8 mouse cellular contexts compared by ENCODE assay signal in genomic region chr1:88289917-88290316, GRCm38 (mm10). TPM values are rescaled to one million over a fixed set of nuclear protein-coding genes. Genes with fewer than 3 reads are reported as not detected.
DNase-seq lines count a peak whose midpoint lies in the region; TF ChIP-seq lines count a peak whose summit lies in the region.

No protein-coding gene starts in this region.

- no peaks in the 10 kb centered on the region for H3K36me3 ChIP-seq in CH12.LX (replicated peaks in 1 of 2; ENCODE audit: control insufficient read depth in 1 of 2, insufficient read depth in 1 of 2, low read length in 1 of 2)

- no peak overlapping the region for H3K4me2 ChIP-seq in CH12.LX (ENCODE audit: insufficient read depth, low read depth, poor library complexity, severe bottlenecking)

- H3K4me3 ChIP-seq in CH12.LX (replicated peaks in 1 of 3; ENCODE audit: low read depth in 2 of 3, low read length in 2 of 3, poor library complexity in 1 of 3) = no peak overlapping the region

- in situ Hi-C loops in CH12.LX (cut with MboI; ENCODE audit: low pct_ligation_motif_present, low pct_unique_long_range_greater_than_20kb, low sequenced_read_pairs) = loop anchor here (10.0 to 25.0 kb wide), 2 partner anchors 155 to 328 kb away; partner anchors contain the start of gene Ugt1a6a

- TF ChIP-seq POLR2A in CH12.LX (IDR thresholded peaks at IDR 0.05; ENCODE audit: low read depth, low read length) = no peak

- no peak overlapping the region for H3K9ac ChIP-seq in CH12.LX (ENCODE audit: insufficient read depth, low read depth)

- intact Hi-C loops in left cerebral cortex, postnatal 4 days (cut with DNase I) = loop anchor here (10.0 kb wide), 2 partner anchors 135 to 285 kb away; partner anchors contain the start of gene Usp40

- H3K9me3 ChIP-seq in CH12.LX (replicated peaks; ENCODE audit: low read length) = peaks cover 10% of the 10 kb centered on the region

- no peak overlapping the region for H3K27ac ChIP-seq in CH12.LX (ENCODE audit: insufficient read depth, low read depth)

- dilution Hi-C loops in CH12.LX (cut with MboI; ENCODE audit: extremely low pct_ligation_motif_present, extremely low pct_unique_long_range_greater_than_20kb, low sequenced_read_pairs) = no loop called here

- peak in 1 of 2 experiments; percentile 98; a peak in 2 of 4 replicates for TF ChIP-seq CTCF in CH12.LX (conservative IDR thresholded peaks at IDR 0.05 in 1 of 2, IDR thresholded peaks at IDR 0.05 in 1 of 2; ENCODE audit: low read depth in 2 of 2, low read length in 2 of 2)

- no peaks in the 10 kb centered on the region for H3K79me2 ChIP-seq in CH12.LX (replicated peaks; ENCODE audit: control insufficient read depth, extremely low read depth, insufficient read depth, poor library complexity, severe bottlenecking)

- peak; percentile 64 to 90 for DNase-seq in adrenal gland, adult (ENCODE audit: inconsistent age in 2 of 2, low spot score in 1 of 2)
- DNase-seq in adrenal gland, adult 8-10 months = no peak
- DNase-seq in left cerebral cortex, postnatal 4 days = peak; percentile 62
- DNase-seq in left cerebral cortex, adult 11 months (ENCODE audit: low spot score) = no peak
- peak; percentile 91 for DNase-seq in CH12.LX (ENCODE audit: extremely low read depth)
- peak; percentile 60 for DNase-seq in embryo, embryonic 11 days
- DNase-seq in lung, postnatal 4 days = peak; percentile 50 to 60
- no peak for DNase-seq in cerebellum, adult 11 months

- no peak for TF ChIP-seq EP300 in CH12.LX (IDR thresholded peaks at IDR 0.05; ENCODE audit: low read length)

- peak; percentile 88 for TF ChIP-seq RAD21 in CH12.LX (IDR thresholded peaks at IDR 0.05; ENCODE audit: low read depth, low read length)

- peaks cover 63% of the 10 kb centered on the region for H3K27me3 ChIP-seq in CH12.LX (replicated peaks)

- no peaks in the 10 kb centered on the region for H3K4me1 ChIP-seq in CH12.LX (ENCODE audit: control insufficient read depth in 1 of 2, insufficient read depth in 2 of 2)

TF ChIP-seq in CH12.LX, 34 proteins besides CTCF, POLR2A, EP300 and RAD21:
- TF ChIP-seq POLR2AphosphoS2 (IDR thresholded peaks at IDR 0.05; ENCODE audit: low read depth, low read length) (no peak), ETS1 (conservative IDR thresholded peaks at IDR 0.05; ENCODE audit: low read depth, low read length) (no peak), CHD2 (IDR thresholded peaks at IDR 0.05; ENCODE audit: low read length) (no peak), TCF12 (IDR thresholded peaks at IDR 0.05; ENCODE audit: low read depth, low read length) (no peak), ZC3H11A (IDR thresholded peaks at IDR 0.05; ENCODE audit: low read depth, low read length) (0 out of 2 replicates have a peak, but pooled peaks have one; percentile 11), KAT2A (IDR thresholded peaks at IDR 0.05; ENCODE audit: insufficient replicate concordance, low read length) (no peak), MEF2A (IDR thresholded peaks at IDR 0.05; ENCODE audit: borderline replicate concordance, low read depth, low read length) (no peak), PAX5 (IDR thresholded peaks at IDR 0.05; ENCODE audit: low read length) (no peak), ELF1 (IDR thresholded peaks at IDR 0.05; ENCODE audit: low read depth, low read length) (no peak), SMC3 (IDR thresholded peaks at IDR 0.05; ENCODE audit: low read depth, low read length) (peak; percentile 89), MAX (IDR thresholded peaks at IDR 0.05; ENCODE audit: low read length) (peak; percentile 63; the same call in 1 of the 2 replicates), NRF1 (IDR thresholded peaks at IDR 0.05; ENCODE audit: low read depth, low read length) (no peak), E2F4 (IDR thresholded peaks at IDR 0.05; ENCODE audit: insufficient replicate concordance, low read depth, low read length) (no peak), MAZ (IDR thresholded peaks at IDR 0.05; ENCODE audit: low read depth, low read length) (no peak), SIN3A (IDR thresholded peaks at IDR 0.05; ENCODE audit: low read length) (no peak), RCOR1 (conservative IDR thresholded peaks at IDR 0.05; ENCODE audit: low read depth, low read length) (no peak), USF1 (IDR thresholded peaks at IDR 0.05; ENCODE audit: low read depth, low read length) (no peak), USF2 (conservative IDR thresholded peaks at IDR 0.05; ENCODE audit: low read depth, low read length) (no peak), IRF4 (IDR thresholded peaks at IDR 0.05; ENCODE audit: low read depth, low read length) (0 out of 2 replicates have a peak, but pooled peaks have one; percentile 24), MYC (IDR thresholded peaks at IDR 0.05; ENCODE audit: low read depth, low read length) (peak; percentile 75)
TF ChIP-seq in CH12.LX: peak in this region for 5.

RNA-seq across cellular contexts. Expression of gene Trpm8, which starts 12.5 kb away (rescaled TPM):
- not detected for total RNA-seq in adrenal gland, adult 8-10 months (2022)
- 1 to 10 TPM in 1 of 2 experiments, under 1 TPM in 1; 0.82 to 1.2 TPM for total RNA-seq in left cerebral cortex, postnatal 4 days (2021)
- total RNA-seq in CH12.LX (2012; rRNA removed) (not detected in 2 replicates), CH12.LX (2014; rRNA removed) (not detected in 2 replicates)
- polyA plus RNA-seq in CH12.LX (2012; ENCODE audit: insufficient read length, low read depth) = not detected in 2 replicates

RNA-seq across cellular contexts. Expression of gene Hjurp, which starts 12.5 kb away (rescaled TPM):
- total RNA-seq in adrenal gland, adult 8-10 months (2022) = 10 to 100 TPM; 33.0 to 55.0 (median 43.2) TPM
- 10 to 100 TPM; 75.3 to 78.8 TPM for total RNA-seq in left cerebral cortex, postnatal 4 days (2021)
- 65.2 and 69.8 TPM in 2 replicates for total RNA-seq in CH12.LX (2012; rRNA removed)
- total RNA-seq in CH12.LX (2014; rRNA removed) = 74.1 and 80.8 TPM in 2 replicates
- polyA plus RNA-seq in CH12.LX (2012; ENCODE audit: insufficient read length, low read depth) = 64.8 and 67.6 TPM in 2 replicates

Comparison
In these comparisons a context has a peak if more than half of its experiments do, and no peak if none do; other contexts are left out.
1. DNase-seq: peak in adrenal gland, adult (2 of 2), left cerebral cortex, postnatal 4 days (single experiment), CH12.LX (single experiment), embryo, embryonic 11 days (single experiment) and lung, postnatal 4 days (2 of 2); none in adrenal gland, adult 8-10 months (single experiment), left cerebral cortex, adult 11 months (single experiment) and cerebellum, adult 11 months (single experiment).